Mouse (Mus musculus) urinary bladder, adult 2 months (tissue): ENCODE data around the gene Gm28557. TPM values are rescaled to one million over a fixed set of nuclear protein-coding genes. Genes with fewer than 3 reads are reported as not detected.

Source experiments
- polyA plus RNA-seq: library from polyadenylated mRNA; depleted of rRNA; stranded (reverse); fragments of >200 nt; gene quantifications from 2 replicates; pipeline ENCODE4 v1.2.3, GENCODE M21; 2012; rRNA removed

Gene Gm28557
- polyA plus RNA-seq, 1 experiment: 6.3 TPM

Other genes with a start within 250 kb of the Gm28557 start
- gene Gm10767, start 203.7 kb downstream of the Gm28557 start, polyA plus RNA-seq: 2.5 and 3.2 TPM in 2 replicates
- 1.4 and 1.5 TPM in 2 replicates for gene Zfp712, start 47.4 kb downstream of the Gm28557 start, polyA plus RNA-seq
- gene Zfp708, start 10.6 kb downstream of the Gm28557 start, polyA plus RNA-seq: 2.7 and 3.3 TPM in 2 replicates
- gene Rslcan18, start 7.7 kb upstream of the Gm28557 start, polyA plus RNA-seq: 0.40 and 0.66 TPM in 2 replicates
- gene Zfp759, start 13.1 kb upstream of the Gm28557 start, polyA plus RNA-seq: 2.0 and 2.5 TPM in 2 replicates
- gene Rsl1, start 64.6 kb upstream of the Gm28557 start, polyA plus RNA-seq: 6.4 and 7.4 TPM in 2 replicates
- gene Zfp455, start 85.9 kb upstream of the Gm28557 start, polyA plus RNA-seq: 2.0 TPM in 2 replicates
- 2.0 and 2.4 TPM in 2 replicates for gene Zfp458, start 169.9 kb upstream of the Gm28557 start, polyA plus RNA-seq
- 1.8 and 2.4 TPM in 2 replicates for gene Zfp457, start 197.9 kb upstream of the Gm28557 start, polyA plus RNA-seq
- 5.4 and 5.5 TPM in 2 replicates for gene Zfp595, start 224.0 kb upstream of the Gm28557 start, polyA plus RNA-seq